Mouse (Mus musculus): ENCODE data around the gene Gm45713. TPM values are rescaled to one million over a fixed set of nuclear protein-coding genes. Genes with fewer than 3 reads are reported as not detected.

The Gm45713 gene
- total RNA-seq, 2 experiments from 2014 or later: not detected

DNA sequence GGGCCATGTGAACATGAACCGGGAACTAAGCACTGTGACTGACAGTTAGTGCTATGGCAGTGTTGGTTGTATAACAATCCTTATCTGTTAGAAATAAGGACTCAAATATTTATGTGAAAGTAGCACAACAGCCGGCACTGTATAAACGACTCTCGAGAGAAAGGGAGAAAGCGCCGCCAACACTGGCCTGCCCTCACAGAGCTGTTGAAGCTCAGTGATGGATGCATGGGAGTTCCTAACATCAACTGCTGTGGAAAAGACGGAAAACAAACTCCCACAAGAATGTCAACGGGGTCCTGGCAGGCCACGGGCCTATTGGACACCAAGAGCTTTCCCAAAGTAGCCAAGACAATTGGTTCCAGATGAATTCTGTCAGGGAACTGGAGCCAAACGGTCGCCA lies 15.3 kb upstream of the Gm45713 start:
- Histone ChIP-seq H3K4me3 (no peak overlapping the region), H3K27ac (no peak overlapping the region)
- intact Hi-C loops (cut with DNase I): no loop called here
- no peak for TF ChIP-seq CTCF (IDR thresholded peaks at IDR 0.05)
- no peak for DNase-seq (ENCODE audit: extremely low spot score in 1 of 2, low spot score in 2 of 2)

GRCm38 (mm10) chr7:45150321-45150720 lies 14.3 kb upstream of the Gm45713 start:
- TF ChIP-seq CTCF (IDR thresholded peaks at IDR 0.05): no peak
- intact Hi-C loops (cut with DNase I): no loop called here
- Histone ChIP-seq H3K4me3 (no peak overlapping the region), H3K27ac (no peak overlapping the region)
- no peak for DNase-seq (ENCODE audit: extremely low spot score in 1 of 2, low spot score in 2 of 2)

DNA sequence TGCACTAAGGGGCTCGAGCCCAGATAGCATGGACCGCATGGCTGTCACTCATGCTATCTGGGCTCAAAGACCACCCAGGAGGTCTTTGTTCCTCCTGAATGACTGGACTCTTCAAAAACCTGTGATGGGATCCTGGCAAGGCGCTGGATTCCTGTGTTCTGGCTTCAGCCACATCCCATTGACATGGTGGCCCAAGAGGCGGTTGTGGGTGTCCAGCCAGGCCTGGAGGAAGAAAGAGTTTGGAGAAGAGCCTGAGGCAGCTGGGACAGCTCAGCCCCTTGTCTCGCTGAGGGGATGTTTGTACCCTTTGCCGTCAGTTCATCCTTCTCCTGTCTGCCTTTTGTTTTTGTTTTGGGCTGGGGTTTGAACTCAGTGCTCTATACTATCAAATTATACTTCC lies 13.5 kb upstream of the Gm45713 start:
- Histone ChIP-seq H3K4me3 (no peak overlapping the region), H3K27ac (no peak overlapping the region)
- intact Hi-C loops (cut with DNase I): no loop called here
- TF ChIP-seq CTCF (IDR thresholded peaks at IDR 0.05): no peak
- DNase-seq (ENCODE audit: extremely low spot score in 1 of 2, low spot score in 2 of 2): no peak

GRCm38 (mm10) chr7:45148534-45149098 lies 12.6 kb upstream of the Gm45713 start:
- TF ChIP-seq CTCF (IDR thresholded peaks at IDR 0.05): no peak
- H3K4me3 ChIP-seq: no peak overlapping the region
- no peak for DNase-seq (ENCODE audit: extremely low spot score in 1 of 2, low spot score in 2 of 2)
- intact Hi-C loops (cut with DNase I): no loop called here
- H3K27ac ChIP-seq: no peak overlapping the region

DNA sequence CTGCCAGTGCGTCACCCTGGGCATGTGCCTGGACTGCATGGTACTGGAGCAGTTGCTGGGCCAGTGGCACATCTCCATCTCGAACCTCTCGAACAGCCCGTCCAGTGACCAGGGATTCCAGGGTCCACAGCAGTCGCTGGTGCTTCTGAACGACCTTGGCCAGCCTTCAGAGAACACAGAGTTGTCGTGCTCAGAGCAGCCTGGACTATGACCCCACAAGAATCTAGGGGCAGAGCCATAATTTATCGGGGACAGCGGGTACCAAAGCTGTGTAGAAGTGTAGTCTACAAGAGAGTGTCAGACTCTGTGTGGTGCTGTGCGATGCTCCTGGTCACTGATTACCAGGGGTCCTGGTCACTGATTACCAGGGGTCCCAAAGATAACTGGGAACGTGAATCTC lies 11.9 kb upstream of the Gm45713 start:
- intact Hi-C loops (cut with DNase I): no loop called here
- no peak overlapping the region for H3K27ac ChIP-seq
- H3K4me3 ChIP-seq: no peak overlapping the region
- TF ChIP-seq CTCF (IDR thresholded peaks at IDR 0.05): no peak
- DNase-seq (ENCODE audit: extremely low spot score in 1 of 2, low spot score in 2 of 2): no peak

GRCm38 (mm10) chr7:45147267-45147666 lies 11.2 kb upstream of the Gm45713 start:
- no peak overlapping the region for H3K27ac ChIP-seq
- no peak for DNase-seq (ENCODE audit: extremely low spot score in 1 of 2, low spot score in 2 of 2)
- H3K4me3 ChIP-seq: no peak overlapping the region
- intact Hi-C loops (cut with DNase I): no loop called here
- TF ChIP-seq CTCF (IDR thresholded peaks at IDR 0.05): no peak

DNA sequence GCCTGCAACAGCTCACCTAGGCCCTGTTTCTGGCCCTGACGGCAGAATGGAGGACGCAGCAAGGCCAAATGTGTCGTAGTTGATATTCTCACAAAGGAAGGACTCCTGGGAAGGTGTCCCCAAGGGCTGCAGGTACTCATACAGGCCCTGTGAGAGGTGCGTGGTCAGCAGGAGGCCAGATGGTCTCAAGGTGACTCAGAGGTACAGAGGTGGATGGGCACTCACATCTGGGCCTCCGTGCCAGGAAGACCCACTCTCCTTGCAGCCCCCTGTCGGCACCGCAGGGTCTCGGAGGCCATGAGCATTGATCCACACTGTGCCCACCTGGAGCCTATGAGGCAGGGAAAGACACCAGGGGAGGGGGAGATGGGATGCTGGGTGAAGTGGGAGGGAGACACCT lies 9.4 kb upstream of the Gm45713 start:
- no peak for DNase-seq (ENCODE audit: extremely low spot score in 1 of 2, low spot score in 2 of 2)
- TF ChIP-seq CTCF (IDR thresholded peaks at IDR 0.05): no peak
- no peak overlapping the region for H3K4me3 ChIP-seq
- H3K27ac ChIP-seq: no peak overlapping the region
- intact Hi-C loops (cut with DNase I): no loop called here

GRCm38 (mm10) chr7:45144368-45145174 lies 8.5 kb upstream of the Gm45713 start:
- intact Hi-C loops (cut with DNase I): no loop called here
- no peak overlapping the region for H3K27ac ChIP-seq
- no peak overlapping the region for H3K4me3 ChIP-seq
- no peak for TF ChIP-seq CTCF (IDR thresholded peaks at IDR 0.05)
- DNase-seq (ENCODE audit: extremely low spot score in 1 of 2, low spot score in 2 of 2): no peak

DNA sequence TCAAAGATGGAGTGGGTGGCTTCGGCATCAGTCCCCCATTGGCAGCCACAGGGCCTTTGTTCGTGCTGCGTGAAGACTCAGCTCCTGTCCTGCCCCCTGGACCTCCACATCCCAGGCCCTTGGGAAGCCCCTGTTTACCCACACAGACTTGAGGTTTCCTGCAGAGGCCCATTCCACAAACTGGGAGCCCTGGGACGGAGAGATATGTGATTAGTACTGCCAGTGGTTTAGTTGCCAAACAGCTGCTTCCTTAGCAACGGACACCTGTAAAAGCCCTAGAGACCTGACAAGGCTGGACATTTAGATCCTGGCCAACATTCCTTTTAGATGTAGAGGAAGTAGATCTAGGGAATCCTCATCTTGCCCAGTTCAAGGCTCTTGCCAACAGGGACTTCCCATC lies 5.9 kb upstream of the Gm45713 start:
- DNase-seq (ENCODE audit: extremely low spot score in 1 of 2, low spot score in 2 of 2): no peak
- intact Hi-C loops (cut with DNase I): no loop called here
- H3K27ac ChIP-seq: no peak overlapping the region
- no peak for TF ChIP-seq CTCF (IDR thresholded peaks at IDR 0.05)
- no peak overlapping the region for H3K4me3 ChIP-seq

GRCm38 (mm10) chr7:45141319-45141718 lies 5.3 kb upstream of the Gm45713 start:
- intact Hi-C loops (cut with DNase I): no loop called here
- TF ChIP-seq CTCF (IDR thresholded peaks at IDR 0.05): no peak
- no peak overlapping the region for H3K27ac ChIP-seq
- no peak for DNase-seq (ENCODE audit: extremely low spot score in 1 of 2, low spot score in 2 of 2)
- H3K4me3 ChIP-seq: no peak overlapping the region

DNA sequence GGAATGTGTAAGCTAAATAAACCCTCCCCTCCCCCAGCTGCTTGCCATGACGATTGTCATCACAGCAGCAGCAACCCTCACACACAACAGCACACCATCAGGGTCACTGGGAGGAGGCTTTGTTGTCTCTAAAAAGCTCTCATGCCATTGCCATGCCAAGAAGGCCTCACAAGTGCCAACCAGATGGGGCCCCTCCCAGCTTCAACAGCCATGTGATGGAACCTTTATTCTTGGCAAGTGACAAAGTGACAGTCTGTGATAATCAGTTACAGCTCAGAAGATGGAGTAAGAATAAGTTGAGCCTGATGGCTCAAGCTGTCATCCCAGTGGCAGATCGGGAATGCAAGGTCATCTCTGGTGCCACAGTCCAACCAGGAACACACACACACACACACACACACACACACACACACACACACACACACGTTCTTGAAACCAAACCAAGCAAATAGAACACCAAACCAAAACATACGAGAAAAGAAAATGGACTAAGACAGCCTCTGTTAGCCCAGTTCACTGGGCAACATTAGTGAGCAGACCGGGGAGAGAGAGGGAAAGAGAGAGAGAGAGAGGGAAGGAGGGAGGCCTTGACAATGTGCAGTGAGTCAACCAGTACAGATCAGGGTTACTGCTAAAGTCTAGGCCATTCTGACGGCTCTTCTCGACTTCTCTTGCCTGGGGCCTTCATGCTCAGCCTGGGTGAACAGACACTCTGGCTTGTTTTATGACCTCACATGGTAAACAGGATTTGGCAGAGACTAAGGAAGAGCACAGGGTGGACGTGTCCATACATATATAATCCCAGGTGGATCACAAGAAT lies 4.1 kb upstream of the Gm45713 start:
- H3K27ac ChIP-seq: no peak overlapping the region
- DNase-seq (ENCODE audit: extremely low spot score in 1 of 2, low spot score in 2 of 2): no peak
- intact Hi-C loops (cut with DNase I): no loop called here
- no peak overlapping the region for H3K4me3 ChIP-seq
- no peak for TF ChIP-seq CTCF (IDR thresholded peaks at IDR 0.05)

DNA sequence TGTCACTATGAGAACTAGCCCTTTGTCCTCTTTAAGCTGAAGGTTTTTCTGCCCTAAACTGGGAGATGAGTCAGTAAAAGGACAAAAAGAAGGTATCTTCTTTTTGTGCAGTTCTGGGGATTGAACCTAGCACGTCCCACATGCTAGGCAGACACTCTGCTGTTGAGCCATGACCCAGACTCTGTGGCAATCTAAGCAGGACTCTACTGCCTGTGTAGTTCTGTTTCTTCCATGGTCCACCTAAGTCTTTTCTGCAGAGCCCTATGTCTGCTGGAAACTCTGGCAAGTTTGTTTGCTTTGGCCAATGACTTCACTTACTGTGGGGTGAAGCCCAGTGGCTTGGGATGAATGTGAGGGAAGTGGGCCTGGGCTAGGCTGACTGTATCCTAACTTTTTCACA lies 2.4 kb upstream of the Gm45713 start:
- intact Hi-C loops (cut with DNase I): no loop called here
- Histone ChIP-seq H3K4me3 (no peak overlapping the region), H3K27ac (no peak overlapping the region)
- no peak for TF ChIP-seq CTCF (IDR thresholded peaks at IDR 0.05)
- DNase-seq (ENCODE audit: extremely low spot score in 1 of 2, low spot score in 2 of 2): no peak

Measured in left cerebral cortex, adult 2 months (tissue).